Mouse (Mus musculus) olfactory bulb, adult 2 months (tissue): Measurements from ENCODE around the gene March8. TPM values are rescaled to one million over a fixed set of nuclear protein-coding genes. Genes with fewer than 3 reads are reported as not detected.
"Not testable (repeated sequence)": the region's sequence is repeated elsewhere in the genome, so short reads cannot be mapped to it uniquely, and the experiment has no call there.

Experiments used
- H3K27ac ChIP-seq: fragments of 200-500 bp; 2 replicates; pipeline ENCODE4 v1.5.1; 2012; ENCODE audit warnings: low read depth, low read length; ENCODE audit not compliant: insufficient read depth
- H3K4me1 ChIP-seq: fragments of 200-500 bp; 2 replicates; pipeline ENCODE4 v1.6.1; 2012; ENCODE audit warnings: low read length; ENCODE audit not compliant: control insufficient read depth, insufficient read depth
- H3K4me3 ChIP-seq: fragments of 200-500 bp; 2 replicates; pipeline ENCODE4 v1.5.1; 2012; ENCODE audit warnings: mild to moderate bottlenecking, low read depth, low read length, moderate library complexity; ENCODE audit not compliant: insufficient read depth
- CTCF ChIP-seq: fragments of 200-500 bp; IDR thresholded peaks from 2 replicates; pipeline ENCODE4 v1.5.1; 2012; ENCODE audit warnings: low read depth, mild to moderate bottlenecking, low read length, moderate library complexity; ENCODE audit not compliant: insufficient read depth
- POLR2A ChIP-seq: fragments of 200-500 bp; IDR thresholded peaks from 2 replicates; pipeline ENCODE4 v1.6.1; 2012; ENCODE audit warnings: mild to moderate bottlenecking, low read depth, low read length, moderate library complexity; ENCODE audit not compliant: insufficient read depth
- WGBS: fragments of 180-500 bp; shearing (Covaris S2); methylation state at CpG from one replicate; pipeline ENCODE4 v1.1.7; 2018; 5-methylcytosine and 5-hydroxymethylcytosine counted together
- polyA plus RNA-seq: library from polyadenylated mRNA; stranded (reverse); fragments of >200 nt; gene quantifications from 2 replicates; pipeline ENCODE4 v1.2.4, GENCODE M21; 2012; ENCODE audit warnings: low replicate concordance; ENCODE audit not compliant: missing spikeins, insufficient read depth, insufficient read length

Gene March8
- polyA plus RNA-seq, 1 experiment, result not detected

DNA sequence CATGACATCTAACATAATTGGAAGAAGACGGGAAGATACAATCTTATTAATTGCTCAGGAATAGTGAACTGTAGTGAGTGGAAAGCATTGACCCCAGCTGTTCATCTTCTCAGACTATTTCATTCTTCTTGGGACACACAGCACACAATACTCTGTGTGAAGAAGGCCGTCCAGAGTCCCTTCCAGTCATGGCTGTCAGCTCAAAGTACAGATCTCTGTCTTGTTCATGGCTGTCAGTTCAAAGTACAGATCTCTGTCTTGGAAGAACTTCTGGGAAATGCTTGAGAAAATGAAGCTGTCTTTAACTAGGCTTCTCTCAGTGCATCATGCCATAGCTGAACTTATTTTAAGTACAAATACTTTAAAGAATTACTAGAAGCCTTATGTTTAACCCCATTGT, 10.1 kb downstream of the March8 start:
- Histone ChIP-seq H3K4me3 (no peak overlapping the region), H3K4me1 (no peaks in the 10 kb centered on the region), H3K27ac (no peak overlapping the region)
- 90% methylated on average over 2 of the region's 2 CpGs for WGBS
- no peak for TF ChIP-seq CTCF

GRCm38 (mm10) chr6:116349997-116350396, 12.2 kb downstream of the March8 start:
- 88% methylated on average over 3 of the region's 3 CpGs for WGBS
- no peaks in the 10 kb centered on the region for H3K4me1 ChIP-seq
- TF ChIP-seq POLR2A (no peak), CTCF (no peak)
- no peak overlapping the region for H3K27ac ChIP-seq
- no peak overlapping the region for H3K4me3 ChIP-seq

- Histone ChIP-seq H3K4me1 (no peaks in the 10 kb centered on the region), H3K4me3 (no peak overlapping the region), H3K27ac (no peak overlapping the region)
- 76% methylated on average over 6 of the region's 6 CpGs for WGBS
- TF ChIP-seq POLR2A (no peak), CTCF (no peak)
Observed at GRCm38 (mm10) chr6:116350643-116351042, 12.8 kb downstream of the March8 start.

DNA sequence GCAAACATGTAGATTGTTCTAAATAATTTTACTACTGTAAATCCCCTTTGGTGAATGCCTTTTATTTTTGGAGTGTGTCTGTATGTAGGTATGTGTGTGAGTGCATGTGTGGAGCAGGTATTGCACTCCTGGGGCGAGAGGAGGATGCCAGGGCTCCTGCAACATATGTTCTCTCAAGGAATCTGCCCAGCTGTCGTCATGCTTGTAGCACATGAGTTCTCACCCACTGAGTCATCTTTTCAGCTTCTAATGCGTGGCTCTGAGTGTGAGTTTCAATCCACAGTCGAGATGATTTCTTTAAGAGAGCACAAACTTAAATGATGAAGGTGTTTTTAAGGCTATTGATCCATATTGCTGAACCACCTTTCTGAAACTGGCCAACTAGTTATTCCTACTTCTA, 13.7 kb downstream of the March8 start:
- WGBS, result 72% methylated on average over 4 of the region's 4 CpGs
- no peaks in the 10 kb centered on the region for H3K4me1 ChIP-seq
- H3K4me3 ChIP-seq, result no peak overlapping the region
- TF ChIP-seq POLR2A, result no peak
- no peak for TF ChIP-seq CTCF
- H3K27ac ChIP-seq, result no peak overlapping the region

DNA sequence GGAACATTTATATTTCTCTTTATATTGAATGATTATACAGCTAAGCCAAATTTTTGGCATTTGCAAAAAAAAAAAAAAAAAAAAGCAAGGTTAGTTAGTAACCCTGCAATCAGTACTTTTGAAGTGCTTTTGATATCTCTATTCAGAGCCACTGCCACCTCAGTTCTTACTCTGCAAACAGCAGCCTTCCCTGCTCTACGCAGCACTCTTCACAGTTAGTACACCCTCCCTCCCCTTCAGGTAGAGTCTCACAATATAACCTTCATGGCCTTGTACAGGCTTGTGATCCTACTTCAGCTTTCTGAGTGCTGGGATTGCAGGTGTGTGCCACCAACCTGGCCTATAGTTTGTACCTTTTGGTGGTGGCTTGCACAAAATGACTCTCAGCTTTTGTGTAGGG, 15.6 kb downstream of the March8 start:
- no peak for TF ChIP-seq POLR2A
- TF ChIP-seq CTCF, result no peak

GRCm38 (mm10) chr6:116356311-116356947, 18.6 kb downstream of the March8 start:
- peaks cover 11% of the 10 kb centered on the region for H3K4me1 ChIP-seq
- WGBS, result 73% methylated on average over 8 of the region's 8 CpGs
- H3K4me3 ChIP-seq, H3K27ac ChIP-seq: not testable (repeated sequence)

More for the DNA sequence above, 15.6 kb downstream of the March8 start:
- Histone ChIP-seq H3K27ac (no peak overlapping the region), H3K4me3 (no peak overlapping the region), H3K4me1 (peaks cover 5% of the 10 kb centered on the region; the same call in 1 of the 2 replicates)
- WGBS, result 86% methylated on average over 1 of the region's 1 CpGs

- TF ChIP-seq CTCF (no peak), POLR2A (no peak)
- 48% methylated on average over 4 of the region's 4 CpGs for WGBS
Observed at GRCm38 (mm10) chr6:116356948-116357325, 19.1 kb downstream of the March8 start.

DNA sequence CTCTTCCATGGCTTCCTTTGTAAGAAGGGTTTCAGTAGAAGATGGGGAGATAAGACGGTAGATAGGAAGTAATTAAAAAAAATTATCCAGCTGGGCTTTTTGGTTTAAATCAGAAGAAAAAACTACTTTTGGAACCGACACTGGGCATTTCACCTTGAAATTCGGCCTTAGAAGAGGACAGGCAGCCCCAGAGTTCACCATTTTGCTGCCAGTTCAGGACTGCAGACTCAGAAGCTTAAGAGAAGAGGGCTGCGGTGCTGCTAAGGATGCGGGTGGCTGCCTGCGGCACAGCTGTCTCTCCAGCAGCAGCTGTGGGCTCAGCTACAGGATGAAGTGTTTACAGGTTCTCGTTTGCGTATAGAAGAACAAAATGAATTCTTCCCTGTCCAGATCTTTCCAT, 20.2 kb downstream of the March8 start:
- H3K27ac ChIP-seq, result no peak overlapping the region
- H3K4me3 ChIP-seq, result no peak overlapping the region
- H3K4me1 ChIP-seq, result peaks cover 11% of the 10 kb centered on the region
- TF ChIP-seq CTCF, result no peak
- TF ChIP-seq POLR2A, result no peak
- WGBS, result 56% methylated on average over 8 of the region's 8 CpGs

More at GRCm38 (mm10) chr6:116356948-116357325, 19.1 kb downstream of the March8 start:
- Histone ChIP-seq H3K27ac (no peak overlapping the region), H3K4me1 (peaks cover 11% of the 10 kb centered on the region), H3K4me3 (no peak overlapping the region)

- WGBS, result 57% methylated on average over 3 of the region's 3 CpGs
- TF ChIP-seq CTCF (no peak), POLR2A (no peak)
- Histone ChIP-seq H3K4me3 (no peak overlapping the region), H3K4me1 (peaks cover 11% of the 10 kb centered on the region), H3K27ac (peak overlapping the region; percentile 49; the same call in 1 of the 2 replicates)
Observed at GRCm38 (mm10) chr6:116359256-116359655, 21.4 kb downstream of the March8 start.

DNA sequence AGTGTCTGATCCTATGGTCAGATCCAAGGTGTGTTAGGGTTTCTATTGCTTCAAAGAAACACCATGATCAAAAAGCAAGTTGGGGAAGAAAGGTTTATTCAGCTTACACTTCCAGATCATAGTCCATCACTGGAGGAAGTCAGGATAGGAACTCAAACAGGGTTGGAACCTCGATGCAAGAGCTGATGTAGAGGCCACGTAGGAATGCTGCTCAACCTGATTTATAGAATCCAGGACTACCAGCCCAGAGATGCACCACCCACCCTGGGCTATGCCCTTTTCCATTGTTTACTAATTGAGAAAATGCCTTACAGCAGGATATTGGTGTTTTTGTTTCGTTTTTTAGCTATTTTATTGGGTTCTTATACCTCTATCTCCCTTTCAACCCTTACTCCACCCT, 23.6 kb downstream of the March8 start:
- TF ChIP-seq CTCF, result no peak
- TF ChIP-seq POLR2A, result no peak
- H3K4me3 ChIP-seq, result no peak overlapping the region
- peaks cover 11% of the 10 kb centered on the region for H3K4me1 ChIP-seq
- WGBS, result 91% methylated on average over 3 of the region's 3 CpGs
- no peak overlapping the region for H3K27ac ChIP-seq
